Mouse (Mus musculus) G1E (cell line): ENCODE data around the gene B3galt1.

Source experiments
- CTCF ChIP-seq: IDR thresholded peaks from 2 replicates; pipeline ENCODE4 v1.5.1; 2012; ENCODE audit warnings: low read depth, low read length, inconsistent platforms, mixed read lengths
- GATA1 ChIP-seq: IDR thresholded peaks from 2 replicates; pipeline ENCODE4 v1.6.1; 2012; ENCODE audit warnings: borderline replicate concordance, low read length, inconsistent platforms, mixed read lengths
- TAL1 ChIP-seq: conservative IDR thresholded peaks from 2 replicates; pipeline ENCODE4 v1.6.1; 2012; ENCODE audit warnings: low read depth, low read length, inconsistent platforms, mixed read lengths

DNA sequence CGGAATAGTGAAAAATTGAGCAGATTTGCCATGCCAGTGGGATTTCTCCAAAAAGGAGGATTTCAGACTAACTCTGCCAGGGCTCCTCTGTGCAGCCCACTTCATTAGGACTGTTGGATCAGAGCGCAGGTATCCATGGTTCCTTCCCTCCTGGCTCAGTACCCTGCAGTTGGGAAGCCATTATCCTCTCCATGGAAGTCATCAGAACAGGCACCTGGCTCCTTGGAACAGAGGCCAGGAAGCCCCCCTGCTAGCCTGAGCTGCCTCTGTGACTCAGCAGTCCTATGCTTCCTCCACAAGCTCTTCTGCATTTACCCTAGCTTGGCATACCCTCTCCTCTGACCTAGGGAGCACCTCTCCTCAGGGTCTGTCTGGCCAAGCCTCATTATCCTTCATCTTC is 594.9 kb downstream of the B3galt1 start:
- no peak for TF ChIP-seq CTCF
- no peak for TF ChIP-seq TAL1
- TF ChIP-seq GATA1 = no peak
